ENCODE assay signal across 1 mouse cellular context in the genomic region with DNA sequence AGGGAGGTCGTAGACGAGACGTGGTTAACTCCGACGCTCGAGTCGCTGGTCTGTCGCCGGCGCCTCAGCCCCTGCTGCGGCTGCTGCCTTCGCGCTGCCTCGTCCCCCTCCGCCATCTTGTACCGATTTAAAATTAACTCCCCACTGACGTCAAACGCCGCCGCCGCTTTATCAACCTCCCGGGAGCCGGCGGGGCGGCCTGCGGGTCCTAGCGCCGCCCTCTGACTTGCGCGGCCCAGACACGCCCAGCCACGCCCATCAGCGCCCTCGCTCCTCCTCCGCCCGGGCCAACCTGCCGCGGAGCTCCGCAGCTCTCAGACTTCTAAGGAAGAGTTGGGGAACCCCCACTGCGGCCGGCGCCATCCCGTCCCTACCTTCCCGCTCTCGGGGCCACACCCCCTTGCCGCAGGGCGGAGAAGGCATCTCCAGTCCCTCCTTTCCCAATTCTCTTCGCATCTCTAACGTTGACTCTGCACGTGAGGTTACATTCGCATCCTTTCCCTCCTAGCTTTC.
TF ChIP-seq lines count a peak whose summit lies in the region.

A gene (minus strand): TSS at position 213 of the 513 bp plus-strand sequence.

TF ChIP-seq in MEL, 35 proteins besides CTCF, POLR2A, EP300 and RAD21 (continued from another document):
- TF ChIP-seq SIN3A (IDR thresholded peaks at IDR 0.05; ENCODE audit: low read length): peak; percentile 96
